Mouse (Mus musculus) megakaryocyte, adult 5-6 weeks (primary cell): ENCODE results near the gene Eid1. TPM values are rescaled to one million over a fixed set of nuclear protein-coding genes. Genes with fewer than 3 reads are reported as not detected.

Experiments used
- total RNA-seq, 2 experiments: library from RNA; stranded (forward) in 1 of 2; stranded (reverse) in 1 of 2; fragments of 153-499, 151-499 nt in 1 of 2; fragments of 221-1000, 200-1000 nt in 1 of 2; gene quantifications; 2 replicates each; pipeline versions ENCODE4 v1.2.3 to v1.2.4; 2015 to 2017

Gene Eid1
- total RNA-seq, 2 experiments from 2014 or later: 78.6 to 121 TPM

Other genes with a start within 250 kb of the Eid1 start
- gene Gm9913, start 168.0 kb upstream of the Eid1 start, total RNA-seq (2015): not detected in 2 replicates
- not detected in 2 replicates for gene Gm9913, start 168.0 kb upstream of the Eid1 start, total RNA-seq (2017)
- 0.16 and 0.18 TPM in 2 replicates for gene Fbn1, start 165.1 kb upstream of the Eid1 start, total RNA-seq (2015)
- gene Fbn1, start 165.1 kb upstream of the Eid1 start, total RNA-seq (2017): 0.37 TPM in 2 replicates
- gene Cep152, start 48.0 kb upstream of the Eid1 start, total RNA-seq (2015): 3.7 and 3.8 TPM in 2 replicates
- gene Cep152, start 48.0 kb upstream of the Eid1 start, total RNA-seq (2017): 14.4 and 14.7 TPM in 2 replicates
- 0.13 and 0.46 TPM in 2 replicates for gene Shc4, start 51.1 kb downstream of the Eid1 start, total RNA-seq (2015)
- gene Shc4, start 51.1 kb downstream of the Eid1 start, total RNA-seq (2017): 0.07 and 0.16 TPM in 2 replicates
- gene Secisbp2l, start 109.8 kb downstream of the Eid1 start, total RNA-seq (2015): 19.1 and 20.8 TPM in 2 replicates
- 28.1 and 35.0 TPM in 2 replicates for gene Secisbp2l, start 109.8 kb downstream of the Eid1 start, total RNA-seq (2017)
- gene Galk2, start 186.0 kb downstream of the Eid1 start, total RNA-seq (2015): 21.2 and 24.6 TPM in 2 replicates
- gene Galk2, start 186.0 kb downstream of the Eid1 start, total RNA-seq (2017): 39.7 and 74.5 TPM in 2 replicates
- 83.8 and 92.2 TPM in 2 replicates for gene Cops2, start 186.0 kb downstream of the Eid1 start, total RNA-seq (2015)
- 111 and 148 TPM in 2 replicates for gene Cops2, start 186.0 kb downstream of the Eid1 start, total RNA-seq (2017)